Mouse (Mus musculus) bone marrow macrophage, adult 2 months (primary cell): ENCODE data around the gene 9930021J03Rik. TPM values are rescaled to one million over a fixed set of nuclear protein-coding genes. Genes with fewer than 3 reads are reported as not detected.

Source experiments
- H3K27ac ChIP-seq: 2 replicates; pipeline ENCODE4 v1.5.1; 2012; ENCODE audit warnings: low read depth, low read length; ENCODE audit not compliant: insufficient read depth
- H3K4me1 ChIP-seq: 2 replicates; pipeline ENCODE4 v1.6.1; 2012; ENCODE audit warnings: low read length; ENCODE audit not compliant: control insufficient read depth, insufficient read depth
- H3K4me3 ChIP-seq: 2 replicates; pipeline ENCODE4 v1.5.1; 2012; ENCODE audit warnings: mild to moderate bottlenecking, low read length, moderate library complexity; ENCODE audit not compliant: insufficient read depth
- CTCF ChIP-seq: IDR thresholded peaks from 2 replicates; pipeline ENCODE4 v1.5.1; 2012; ENCODE audit warnings: low read depth, mild to moderate bottlenecking, low read length, moderate library complexity
- POLR2A ChIP-seq: IDR thresholded peaks from 2 replicates; pipeline ENCODE4 v1.6.1; 2012; ENCODE audit warnings: mild to moderate bottlenecking, low read depth, low read length, borderline replicate concordance
- polyA plus RNA-seq: library from polyadenylated mRNA; stranded (reverse); fragments of >200 nt; gene quantifications from 2 replicates; pipeline ENCODE4 v1.2.4, GENCODE M21; 2012; ENCODE audit not compliant: missing spikeins, insufficient read depth, insufficient read length

The 9930021J03Rik gene
- polyA plus RNA-seq = 14.3 and 16.7 TPM in 2 replicates

GRCm38 (mm10) chr19:29805917-29806785 is at the start of gene 9930021J03Rik:
Gene 9930021J03Rik (minus strand): TSS chr19:29805989.
- TF ChIP-seq POLR2A = peak; percentile 20; the same call in 1 of the 2 replicates
- TF ChIP-seq CTCF = no peak
- peak within 1 kb of the TSS; percentile 27 for H3K27ac ChIP-seq

GRCm38 (mm10) chr19:29853711-29854110 is 47.9 kb upstream of the 9930021J03Rik start:
- Histone ChIP-seq H3K4me3 (no peak overlapping the region), H3K4me1 (peaks cover 16% of the 10 kb centered on the region), H3K27ac (no peak overlapping the region)
- TF ChIP-seq POLR2A (no peak), CTCF (no peak)

More at GRCm38 (mm10) chr19:29805917-29806785, at the start of gene 9930021J03Rik:
- H3K4me1 ChIP-seq = peaks cover 6% of the 10 kb centered on the region
- peak within 1 kb of the TSS; percentile 79 for H3K4me3 ChIP-seq

- H3K4me3 ChIP-seq = no peak overlapping the region
- peaks cover 16% of the 10 kb centered on the region for H3K4me1 ChIP-seq
- H3K27ac ChIP-seq = no peak overlapping the region
- no peak for TF ChIP-seq CTCF
- no peak for TF ChIP-seq POLR2A
Measured at GRCm38 (mm10) chr19:29851036-29851690, 45.4 kb upstream of the 9930021J03Rik start.

DNA sequence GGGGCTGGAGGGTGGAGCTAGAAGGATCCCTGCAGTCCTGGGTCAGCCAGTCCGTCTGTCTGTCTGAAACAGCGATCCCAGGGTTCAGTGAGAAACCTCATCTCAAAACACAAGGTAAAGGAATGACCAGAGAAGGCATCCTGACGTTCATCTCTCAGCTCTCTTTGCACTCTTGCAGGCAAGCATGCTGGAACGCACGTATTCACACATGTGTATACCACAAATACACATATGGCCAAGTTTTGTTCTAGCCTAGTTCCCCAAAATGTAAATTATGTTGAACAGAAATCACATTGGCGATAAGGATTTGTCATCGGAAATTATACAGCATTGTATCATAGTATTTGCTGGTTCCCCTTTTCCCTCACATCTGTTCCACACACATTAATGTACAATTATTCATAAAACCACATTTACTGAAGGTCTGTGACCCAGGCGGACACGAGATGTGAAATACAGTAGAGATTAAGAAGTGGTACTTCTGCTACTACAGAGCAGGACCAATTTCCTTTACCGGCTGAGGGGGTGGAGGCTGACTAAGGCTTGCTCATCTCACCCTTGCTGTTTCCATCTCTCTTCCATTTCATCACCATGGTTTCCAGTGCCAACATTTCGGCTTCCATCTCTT is 44.2 kb upstream of the 9930021J03Rik start:
- H3K27ac ChIP-seq = no peak overlapping the region
- no peak overlapping the region for H3K4me3 ChIP-seq
- TF ChIP-seq CTCF = no peak
- no peak for TF ChIP-seq POLR2A
- peaks cover 16% of the 10 kb centered on the region for H3K4me1 ChIP-seq

- no peak overlapping the region for H3K27ac ChIP-seq
- TF ChIP-seq POLR2A (no peak), CTCF (no peak)
Measured at GRCm38 (mm10) chr19:29844036-29844661, 38.4 kb upstream of the 9930021J03Rik start.

DNA sequence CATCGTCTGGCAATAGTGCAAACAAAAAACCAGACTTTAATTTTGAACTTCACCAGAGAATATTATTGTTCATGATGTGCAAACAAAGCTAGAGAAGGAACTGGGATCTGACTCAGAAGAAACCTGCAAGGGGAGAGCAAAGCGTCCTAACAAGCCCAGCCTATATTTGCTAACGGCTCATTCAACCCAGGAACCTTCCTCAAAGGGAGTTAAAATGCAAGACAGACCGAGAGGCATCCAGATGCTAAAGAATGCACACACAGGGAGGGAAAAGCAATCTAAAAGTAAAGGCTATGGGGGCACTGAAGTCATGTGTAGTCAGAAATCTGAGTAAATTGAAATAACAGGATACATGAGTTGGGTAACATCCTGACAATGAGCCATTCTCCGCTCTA is 37.8 kb upstream of the 9930021J03Rik start:
- TF ChIP-seq CTCF (no peak), POLR2A (no peak)
- no peak overlapping the region for H3K4me3 ChIP-seq
- no peaks in the 10 kb centered on the region for H3K4me1 ChIP-seq
- H3K27ac ChIP-seq = no peak overlapping the region

More at GRCm38 (mm10) chr19:29844036-29844661, 38.4 kb upstream of the 9930021J03Rik start:
- Histone ChIP-seq H3K4me1 (no peaks in the 10 kb centered on the region), H3K4me3 (no peak overlapping the region)

- Histone ChIP-seq H3K4me1 (no peaks in the 10 kb centered on the region), H3K27ac (no peak overlapping the region), H3K4me3 (no peak overlapping the region)
- TF ChIP-seq CTCF = no peak
- no peak for TF ChIP-seq POLR2A
Measured at GRCm38 (mm10) chr19:29842973-29843372, 37.2 kb upstream of the 9930021J03Rik start.

- no peak for TF ChIP-seq CTCF
- no peak for TF ChIP-seq POLR2A
- no peak overlapping the region for H3K4me3 ChIP-seq
- H3K27ac ChIP-seq = no peak overlapping the region
- H3K4me1 ChIP-seq = no peaks in the 10 kb centered on the region
Measured at GRCm38 (mm10) chr19:29840642-29841041, 34.9 kb upstream of the 9930021J03Rik start.

GRCm38 (mm10) chr19:29838636-29839135 is 32.9 kb upstream of the 9930021J03Rik start:
- TF ChIP-seq CTCF (no peak), POLR2A (no peak)

More at GRCm38 (mm10) chr19:29838636-29839135, 32.9 kb upstream of the 9930021J03Rik start:
- no peak overlapping the region for H3K27ac ChIP-seq
- no peak overlapping the region for H3K4me3 ChIP-seq
- H3K4me1 ChIP-seq = no peaks in the 10 kb centered on the region
